Mouse (Mus musculus) embryonic facial prominence, embryonic 14.5 days (tissue): ENCODE measurements at regions not wholly inside any gene's neighbourhood (a gene's known extent, or its start where the extent isn't known, plus 50 kb on each side); places are given as distances from the start of the nearest gene placed in this dataset.

Source experiments
- ATAC-seq: fragments of 200-750 bp; cut with Nextera tagmentation; 2 replicates; pipeline ENCODE4 v1.8.0; 2017; ENCODE audit warnings: low read depth, moderate number of reproducible peaks, moderate TSS enrichment
- DNase-seq: peaks from one replicate; pipeline ENCODE4 v3.0.0-alpha.2; 2015; ENCODE audit warnings: low spot score
- H3K27ac ChIP-seq: fragments of 300-500 bp; sonication (generic); replicated peaks from 2 replicates; pipeline ENCODE4 v1.5.1; 2014; ENCODE audit warnings: low read depth, mild to moderate bottlenecking, low read length, moderate library complexity
- H3K27me3 ChIP-seq: fragments of 300-500 bp; sonication (generic); replicated peaks from 2 replicates; pipeline ENCODE4 v1.6.1; 2014; ENCODE audit warnings: low read length; ENCODE audit not compliant: control insufficient read depth, insufficient read depth
- H3K36me3 ChIP-seq: fragments of 300-500 bp; sonication (generic); 2 replicates; pipeline ENCODE4 v1.6.1; 2014; ENCODE audit warnings: low read length, mixed read lengths; ENCODE audit not compliant: control insufficient read depth, insufficient read depth
- H3K4me1 ChIP-seq: fragments of 300-500 bp; sonication (generic); 2 replicates; pipeline ENCODE4 v1.6.1; 2014; ENCODE audit warnings: antibody characterized with exemption, low read length; ENCODE audit not compliant: control insufficient read depth, insufficient read depth
- H3K4me2 ChIP-seq: fragments of 300-500 bp; sonication (generic); 2 replicates; pipeline ENCODE4 v1.6.1; 2014; ENCODE audit warnings: low read depth, mild to moderate bottlenecking, low read length, moderate library complexity, mixed read lengths
- H3K4me3 ChIP-seq: fragments of 300-500 bp; sonication (generic); 2 replicates; pipeline ENCODE4 v1.5.1; 2014; ENCODE audit warnings: low read depth, mild to moderate bottlenecking, low read length
- H3K9ac ChIP-seq: fragments of 300-500 bp; sonication (generic); 2 replicates; pipeline ENCODE4 v1.6.1; 2014; ENCODE audit warnings: low read depth, mild to moderate bottlenecking, low read length, moderate library complexity, mixed read lengths
- H3K9me3 ChIP-seq: fragments of 300-500 bp; sonication (generic); 2 replicates; pipeline ENCODE4 v1.6.1; 2016; ENCODE audit warnings: low read length; ENCODE audit not compliant: control insufficient read depth
- WGBS: fragments of 180-500 bp; shearing (Covaris S2); extraction: QIAGEN DNeasy Blood & Tissue Kit; methylation state at CpG from one replicate; pipeline ENCODE4 v1.1.7; 2014; 5-methylcytosine and 5-hydroxymethylcytosine counted together

DNA sequence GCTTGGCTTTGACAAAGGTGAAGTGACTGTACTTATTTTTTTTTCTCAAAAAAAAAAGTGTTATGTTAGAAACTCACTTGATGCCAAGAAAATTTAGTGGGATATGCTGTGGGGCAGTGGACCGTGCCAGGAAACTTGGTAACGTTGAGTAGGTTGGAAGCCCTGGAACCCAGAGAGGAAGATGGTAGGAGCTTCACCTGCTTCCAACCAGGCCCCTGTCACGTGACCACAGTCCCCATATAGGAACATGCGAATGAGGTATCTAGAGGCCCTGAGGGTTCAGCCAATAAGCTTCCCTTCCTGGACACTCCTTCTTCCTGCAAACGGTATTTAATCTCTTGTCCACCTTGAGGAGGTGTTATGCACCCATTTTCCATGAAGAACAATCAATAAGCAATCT lies 68.5 kb upstream of the Irx6 start:
- Histone ChIP-seq H3K27me3 (no peaks in the 10 kb centered on the region), H3K4me3 (no peak overlapping the region), H3K4me2 (no peak overlapping the region), H3K9me3 (no peaks in the 10 kb centered on the region), H3K9ac (no peak overlapping the region), H3K27ac (no peak overlapping the region), H3K4me1 (peaks cover 12% of the 10 kb centered on the region), H3K36me3 (no peaks in the 10 kb centered on the region)
- WGBS = 83% methylated on average over 5 of the region's 5 CpGs
- ATAC-seq (no peak), DNase-seq (no peak)

DNA sequence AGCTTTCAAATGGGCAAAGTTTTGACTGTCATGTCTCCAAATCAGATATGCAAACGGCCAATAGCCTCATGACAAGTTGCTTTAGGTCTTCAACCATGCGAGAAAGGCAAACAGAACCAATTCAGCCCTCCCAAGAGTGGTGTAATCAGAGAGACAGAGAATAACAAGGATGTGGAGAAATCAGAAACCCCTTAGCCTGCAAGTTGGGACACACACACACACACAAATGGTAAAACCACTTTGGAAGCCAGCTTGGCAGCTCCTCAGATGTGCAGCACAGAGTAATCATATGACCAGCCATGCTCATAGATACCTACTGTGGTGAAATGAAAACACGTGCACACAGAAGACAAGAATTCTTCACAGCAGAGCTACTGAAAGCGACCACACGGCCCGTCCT lies 66.5 kb upstream of the Irx6 start:
- peaks cover 17% of the 10 kb centered on the region for H3K4me1 ChIP-seq
- no peaks in the 10 kb centered on the region; the same call in 1 of the 2 replicates for H3K27me3 ChIP-seq
- no peaks in the 10 kb centered on the region for H3K36me3 ChIP-seq
- no peak overlapping the region for H3K27ac ChIP-seq
- no peak overlapping the region for H3K4me2 ChIP-seq
- H3K9ac ChIP-seq = no peak overlapping the region
- no peak overlapping the region for H3K4me3 ChIP-seq
- WGBS = 59% methylated on average over 6 of the region's 6 CpGs
- ATAC-seq (peak; percentile 62; the same call in 1 of the 2 replicates), DNase-seq (peak; percentile 72)
- no peaks in the 10 kb centered on the region for H3K9me3 ChIP-seq

DNA sequence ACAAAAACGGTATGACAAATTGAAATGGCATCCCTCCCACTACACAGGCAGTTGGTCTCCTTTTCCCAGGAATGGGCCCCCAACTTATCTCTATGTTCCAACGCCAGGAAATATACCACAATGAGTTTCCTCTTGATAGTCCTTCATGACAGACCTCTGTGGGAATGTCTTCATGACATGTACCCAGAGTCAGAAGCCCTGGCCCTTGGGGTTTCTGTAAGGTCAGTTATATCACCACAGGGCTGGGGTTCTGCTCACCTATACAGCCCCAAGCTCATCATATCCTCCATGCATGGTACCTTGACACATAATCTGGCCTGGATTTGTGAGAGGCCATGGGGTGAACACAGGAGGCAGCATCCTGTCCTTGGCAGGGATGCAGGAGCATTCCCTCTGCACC lies 64.2 kb upstream of the Irx6 start:
- Histone ChIP-seq H3K27ac (no peak overlapping the region), H3K4me3 (no peak overlapping the region), H3K4me2 (no peak overlapping the region), H3K27me3 (no peaks in the 10 kb centered on the region; the same call in 1 of the 2 replicates), H3K36me3 (no peaks in the 10 kb centered on the region), H3K4me1 (peaks cover 20% of the 10 kb centered on the region), H3K9ac (no peak overlapping the region), H3K9me3 (no peaks in the 10 kb centered on the region)
- ATAC-seq (no peak), DNase-seq (no peak)
- 74% methylated on average over 2 of the region's 2 CpGs for WGBS

DNA sequence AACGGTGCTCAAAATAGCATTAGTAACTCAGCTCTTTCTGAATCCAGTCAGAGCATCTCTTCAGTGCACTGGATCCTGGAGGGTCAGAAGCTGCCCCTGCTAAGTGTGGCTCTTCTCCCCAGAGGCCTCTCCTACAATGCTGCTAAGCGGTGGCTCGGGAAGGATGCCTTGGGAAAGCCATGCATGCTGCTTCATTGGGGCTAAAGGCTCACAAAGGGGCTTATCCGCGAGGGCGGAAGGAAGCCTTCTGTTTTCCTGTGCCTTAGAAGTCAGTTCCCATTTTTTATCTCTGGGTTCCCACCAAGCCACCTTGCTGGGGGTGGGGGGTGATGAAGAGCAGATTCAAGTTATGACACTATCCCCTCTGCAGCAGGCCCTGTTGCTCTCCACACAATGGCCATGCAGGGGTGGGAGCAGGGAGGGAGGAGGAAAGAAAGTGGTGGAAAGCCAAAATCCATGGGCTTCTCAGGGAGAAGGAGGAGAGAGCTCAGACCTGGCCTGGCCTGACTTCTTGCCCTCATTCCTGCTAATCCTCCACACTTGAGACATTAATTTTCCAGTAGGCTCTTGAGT lies 63.5 kb upstream of the Irx6 start:
- Histone ChIP-seq H3K36me3 (no peaks in the 10 kb centered on the region), H3K27me3 (no peaks in the 10 kb centered on the region; the same call in 1 of the 2 replicates), H3K4me1 (peaks cover 20% of the 10 kb centered on the region), H3K4me3 (no peak overlapping the region), H3K9ac (no peak overlapping the region), H3K4me2 (no peak overlapping the region), H3K9me3 (no peaks in the 10 kb centered on the region), H3K27ac (no peak overlapping the region)
- DNase-seq (no peak), ATAC-seq (no peak)
- WGBS = 55% methylated on average over 6 of the region's 6 CpGs

DNA sequence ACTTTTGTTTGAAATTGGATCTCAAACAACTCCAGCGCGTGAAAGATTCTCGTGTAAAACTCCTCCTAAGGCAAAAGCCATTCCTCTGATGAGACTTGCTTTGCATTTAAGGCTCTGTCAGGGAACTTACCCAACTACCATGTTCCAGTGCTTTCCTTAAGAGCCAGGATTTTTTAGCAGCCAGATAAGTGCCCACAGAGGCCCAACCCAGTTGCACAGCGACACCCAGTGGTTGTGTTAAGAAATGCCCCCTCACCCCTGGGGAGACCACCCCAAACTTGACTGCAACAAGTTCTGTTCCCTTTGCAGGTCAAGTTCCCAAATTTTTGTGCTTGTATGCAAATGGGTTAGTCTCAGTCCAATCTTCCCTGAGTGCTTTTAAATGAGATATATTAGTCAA lies 60.6 kb upstream of the Irx6 start:
- DNase-seq = peak; percentile 58
- WGBS = 18% methylated on average over 4 of the region's 4 CpGs
- no peaks in the 10 kb centered on the region for H3K36me3 ChIP-seq

DNA sequence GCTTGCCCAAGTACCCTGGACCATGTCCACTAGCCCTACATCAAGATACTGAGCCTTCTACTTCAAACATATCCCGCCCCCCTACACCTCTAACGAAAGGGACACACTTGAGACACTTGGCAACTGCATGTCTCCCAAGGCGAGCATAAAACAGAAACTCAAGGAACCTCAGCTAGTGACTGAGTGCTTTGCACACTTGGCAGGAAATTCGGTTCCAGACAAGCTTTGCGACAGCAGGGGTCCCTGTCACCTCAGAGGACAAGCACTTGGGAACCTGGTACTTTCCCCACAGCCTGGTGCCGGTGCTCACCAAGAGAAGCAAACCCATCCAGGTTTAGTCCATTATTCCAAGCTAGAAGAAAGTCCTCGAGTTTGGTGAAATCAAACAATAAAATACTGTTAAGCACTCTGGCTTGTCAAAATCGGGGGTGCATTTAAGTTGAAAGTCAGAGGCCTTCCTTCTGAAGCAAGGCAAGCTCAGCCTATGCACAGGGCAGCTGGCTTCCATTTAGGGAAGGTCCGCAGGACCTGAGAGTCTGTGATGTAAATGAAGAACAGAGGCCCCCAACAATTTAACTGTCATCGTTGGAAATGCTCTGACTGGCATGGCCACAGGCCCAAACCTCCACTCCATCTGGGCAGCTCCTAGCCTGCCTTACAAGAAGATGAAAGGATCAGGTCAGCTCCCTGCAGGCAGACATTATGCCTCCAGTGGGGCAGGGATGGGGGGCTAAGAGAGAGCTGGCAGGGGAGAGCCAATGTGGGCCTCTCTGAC lies 57.6 kb upstream of the Irx6 start:
- DNase-seq (peak; percentile 5), ATAC-seq (no peak)
- Histone ChIP-seq H3K27ac (no peak overlapping the region), H3K4me3 (no peak overlapping the region), H3K9me3 (no peaks in the 10 kb centered on the region), H3K9ac (no peak overlapping the region), H3K4me1 (peaks cover 13% of the 10 kb centered on the region; the same call in 1 of the 2 replicates), H3K36me3 (no peaks in the 10 kb centered on the region), H3K4me2 (no peak overlapping the region), H3K27me3 (peaks cover 3% of the 10 kb centered on the region)
- WGBS = 40% methylated on average over 10 of the region's 10 CpGs

More for the DNA sequence above, 60.6 kb upstream of the Irx6 start:
- peak overlapping the region; percentile 24 for H3K4me2 ChIP-seq
- H3K27me3 ChIP-seq = peaks cover 3% of the 10 kb centered on the region
- no peak overlapping the region for H3K4me3 ChIP-seq
- no peak overlapping the region for H3K9ac ChIP-seq
- H3K4me1 ChIP-seq = peaks cover 27% of the 10 kb centered on the region
- no peaks in the 10 kb centered on the region for H3K9me3 ChIP-seq
- no peak for ATAC-seq
- no peak overlapping the region for H3K27ac ChIP-seq

DNA sequence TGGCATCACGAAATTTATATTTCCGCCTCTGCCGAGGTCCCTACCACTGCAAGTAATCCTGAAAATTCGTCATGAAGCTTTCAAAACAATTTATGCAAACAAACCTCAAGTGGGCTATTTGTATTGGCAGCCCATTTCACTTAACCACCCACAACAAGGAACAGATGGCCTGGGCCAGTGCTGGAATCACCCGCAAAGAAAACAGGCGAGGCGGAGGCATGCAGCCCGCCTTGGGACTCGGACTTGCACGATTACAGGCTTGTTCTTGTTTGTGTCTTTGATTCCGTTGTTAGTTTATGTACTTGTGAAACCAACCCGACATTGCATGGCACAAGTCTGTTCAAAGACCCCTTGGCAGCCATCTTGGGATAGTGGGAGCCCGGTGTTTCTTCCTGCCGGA lies 55.8 kb upstream of the Irx6 start:
- Histone ChIP-seq H3K27me3 (peaks cover 3% of the 10 kb centered on the region; the same call in 1 of the 2 replicates), H3K4me1 (peaks cover 11% of the 10 kb centered on the region; the same call in 1 of the 2 replicates), H3K27ac (no peak overlapping the region), H3K36me3 (no peaks in the 10 kb centered on the region), H3K9me3 (no peaks in the 10 kb centered on the region), H3K9ac (no peak overlapping the region), H3K4me2 (no peak overlapping the region), H3K4me3 (no peak overlapping the region)
- ATAC-seq = no peak
- 34% methylated on average over 14 of the region's 14 CpGs for WGBS
- peak; percentile 83 for DNase-seq
